Mouse (Mus musculus) layer of hippocampus, postnatal 14 days (tissue): ENCODE data around the gene Rabl3. TPM values are rescaled to one million over a fixed set of nuclear protein-coding genes. Genes with fewer than 3 reads are reported as not detected.
A peak's percentile ranks its signal among the peaks of the same experiment; 100 is the strongest.

Experiments
- DNase-seq, 2 experiments: peaks; one replicate each; pipeline ENCODE4 v3.0.0; 2021 to 2022; ENCODE audit warnings: low spot score in 2 of 2, mixed read lengths in 1 of 2
- total RNA-seq, 2 experiments: library from RNA; stranded (reverse); gene quantifications; 2 replicates each; pipeline ENCODE4 v1.2.3; 2021

Gene Rabl3
- total RNA-seq, 2 experiments from 2014 or later, result 9.2 to 9.6 TPM

GRCm38 (mm10) chr16:37540776-37541175, 1.1 kb downstream of the Rabl3 start:
- no peak for DNase-seq

DNA sequence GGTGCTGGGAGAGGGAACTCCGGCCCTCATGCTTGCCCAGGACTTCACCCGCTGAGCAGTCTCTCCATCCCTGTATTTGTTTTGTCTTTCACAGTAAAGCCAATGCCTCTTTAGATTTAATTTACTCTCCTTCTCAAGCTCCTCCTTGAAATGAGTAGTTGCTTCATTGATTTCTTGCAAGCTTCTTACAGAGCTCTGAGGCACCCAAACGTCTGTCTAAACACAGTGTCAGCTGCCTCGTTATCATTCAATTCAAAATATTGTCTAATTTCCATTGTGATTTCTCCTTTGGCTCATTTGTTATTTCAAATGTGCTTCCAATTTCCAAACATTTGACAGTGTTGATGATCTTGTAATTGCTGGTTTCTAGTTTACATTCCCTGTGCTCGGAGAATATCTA, 6.6 kb downstream of the Rabl3 start:
- DNase-seq, result no peak

GRCm38 (mm10) chr16:37550266-37550665, 10.6 kb downstream of the Rabl3 start:
- DNase-seq, result no peak

DNA sequence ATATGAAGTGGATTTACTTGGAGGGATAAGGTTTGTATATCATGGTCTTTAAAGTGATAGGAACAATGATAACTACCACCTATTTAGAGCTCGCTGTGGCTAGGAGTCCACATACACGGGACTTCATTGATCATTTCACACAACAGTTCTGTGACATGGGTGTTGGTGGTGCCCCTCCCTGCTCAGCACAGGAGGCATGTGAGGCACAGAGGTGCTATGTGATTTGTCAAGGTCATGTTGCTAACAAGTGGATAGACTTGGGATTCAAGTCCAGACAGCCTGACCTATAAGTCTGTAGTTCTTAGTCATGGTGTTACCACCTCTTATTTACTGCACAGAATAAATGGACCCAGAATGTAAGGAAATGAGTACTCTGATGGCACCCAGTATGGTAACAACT, 11.3 kb downstream of the Rabl3 start:
- no peak for DNase-seq

GRCm38 (mm10) chr16:37552824-37553223, 13.1 kb downstream of the Rabl3 start:
- DNase-seq, result no peak

GRCm38 (mm10) chr16:37562414-37562813, 22.7 kb downstream of the Rabl3 start:
- DNase-seq, result no peak

- no peak for DNase-seq
Measured at GRCm38 (mm10) chr16:37562961-37563360, 23.3 kb downstream of the Rabl3 start.

DNA sequence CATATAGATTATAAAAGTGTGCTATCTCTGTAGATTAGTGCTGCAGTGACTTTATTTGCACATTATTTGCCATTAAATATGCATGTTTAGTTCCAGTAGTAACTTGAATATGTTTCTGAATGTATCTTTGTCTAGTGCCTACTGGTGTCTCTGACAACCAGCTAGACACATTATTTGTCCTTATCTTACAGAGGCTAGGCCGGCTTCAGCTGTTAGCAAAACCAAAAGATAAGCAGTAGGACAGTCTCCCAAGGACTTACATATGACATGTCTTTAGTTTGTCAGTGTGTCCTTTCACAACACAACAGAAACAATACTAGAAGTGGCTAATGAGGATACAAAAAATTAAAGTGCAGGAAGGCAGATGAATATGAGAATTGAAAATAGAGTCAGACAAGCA, 25.4 kb downstream of the Rabl3 start:
- DNase-seq, result no peak

DNA sequence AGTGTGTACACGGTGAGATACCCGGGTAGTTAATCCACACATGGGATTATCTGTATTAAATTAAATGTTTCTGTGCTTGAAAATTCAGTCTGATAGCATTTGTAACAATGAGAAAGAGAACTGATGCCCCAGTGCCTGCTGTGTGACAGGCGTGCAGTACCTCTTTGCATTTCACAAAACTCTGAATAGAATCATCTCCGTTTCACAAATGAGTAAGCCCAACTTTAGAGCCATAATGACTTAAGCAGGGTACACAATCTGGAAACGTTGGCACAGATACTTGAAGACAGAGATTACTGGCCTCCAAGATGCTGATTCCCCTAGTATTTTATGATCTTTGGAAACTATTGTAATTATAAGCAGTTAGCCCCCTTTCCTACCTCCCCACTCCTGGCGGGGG, 26.4 kb downstream of the Rabl3 start:
- peak in 1 of 2 experiments; percentile 53 for DNase-seq

GRCm38 (mm10) chr16:37567113-37568050, 27.7 kb downstream of the Rabl3 start:
- DNase-seq, result no peak

GRCm38 (mm10) chr16:37571554-37571953, 31.9 kb downstream of the Rabl3 start:
- no peak for DNase-seq

- DNase-seq, result no peak
Measured at GRCm38 (mm10) chr16:37572117-37572754, 32.6 kb downstream of the Rabl3 start.

GRCm38 (mm10) chr16:37573061-37573460, 33.4 kb downstream of the Rabl3 start:
- no peak for DNase-seq

- no peak for DNase-seq
Measured at GRCm38 (mm10) chr16:37575325-37575724, 35.6 kb downstream of the Rabl3 start.

DNA sequence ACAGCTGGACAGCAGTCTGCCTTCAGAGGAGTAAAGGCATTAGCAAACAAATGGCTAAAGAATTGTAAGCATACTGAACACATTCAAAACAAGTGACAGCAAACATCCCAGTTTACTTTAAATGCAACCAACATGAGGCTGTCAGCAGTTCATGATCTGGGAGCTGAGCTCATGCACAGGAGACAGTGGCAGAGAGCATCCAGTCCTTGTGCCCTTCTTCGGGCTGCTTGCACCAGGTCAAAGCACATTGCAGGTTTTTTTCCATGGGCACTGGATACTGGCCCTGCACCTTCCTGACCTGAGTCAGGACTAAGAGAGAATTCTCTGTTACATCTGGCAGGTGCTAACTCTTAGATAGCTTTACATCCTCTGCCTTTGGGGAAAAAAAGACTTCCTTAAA, 39.9 kb downstream of the Rabl3 start:
- DNase-seq, result no peak

DNA sequence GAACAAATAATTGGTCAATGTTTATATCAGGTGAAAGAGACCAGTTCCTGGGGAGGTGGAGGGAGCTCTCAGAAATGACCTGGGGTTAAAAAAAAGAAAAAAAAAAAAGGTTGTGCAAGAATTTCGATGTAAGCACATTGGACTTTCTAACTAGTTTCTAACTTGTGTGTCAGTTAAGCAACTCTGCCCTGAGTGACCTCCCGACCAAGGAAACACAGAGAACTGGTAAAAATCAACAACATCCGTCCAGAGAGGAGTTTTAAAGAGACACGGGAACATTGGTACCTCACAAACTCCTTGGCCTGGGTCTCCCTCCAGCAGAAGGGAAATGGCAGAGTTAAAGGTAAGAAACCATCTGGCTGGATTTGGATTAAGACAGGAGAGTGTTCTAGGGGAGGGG, 40.3 kb downstream of the Rabl3 start, which contains the start of gene Hgd:
Gene Hgd (plus strand): TSS at position 160 of the 400 bp plus-strand sequence.
- no peak for DNase-seq

DNA sequence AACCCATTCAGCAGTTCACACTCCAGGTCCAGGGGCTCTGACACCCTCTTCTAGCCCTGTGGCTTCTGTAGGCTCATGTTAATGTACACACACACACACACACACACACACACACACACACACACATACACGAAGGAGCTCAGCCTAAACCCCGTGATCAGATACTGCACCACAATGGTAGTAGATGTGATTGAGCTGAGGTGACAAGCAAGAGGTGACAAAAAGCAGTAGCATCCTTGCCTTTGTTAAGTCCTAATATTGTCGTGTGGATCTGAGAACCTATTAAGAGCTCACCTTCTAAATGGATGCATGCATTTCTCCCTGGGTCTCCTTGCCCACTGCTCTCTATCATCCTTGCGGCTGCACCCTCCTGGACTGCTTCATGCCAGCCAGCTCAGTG, 41.0 kb downstream of the Rabl3 start:
- DNase-seq, result no peak

GRCm38 (mm10) chr16:37581901-37582300, 42.2 kb downstream of the Rabl3 start:
- DNase-seq, result no peak

DNA sequence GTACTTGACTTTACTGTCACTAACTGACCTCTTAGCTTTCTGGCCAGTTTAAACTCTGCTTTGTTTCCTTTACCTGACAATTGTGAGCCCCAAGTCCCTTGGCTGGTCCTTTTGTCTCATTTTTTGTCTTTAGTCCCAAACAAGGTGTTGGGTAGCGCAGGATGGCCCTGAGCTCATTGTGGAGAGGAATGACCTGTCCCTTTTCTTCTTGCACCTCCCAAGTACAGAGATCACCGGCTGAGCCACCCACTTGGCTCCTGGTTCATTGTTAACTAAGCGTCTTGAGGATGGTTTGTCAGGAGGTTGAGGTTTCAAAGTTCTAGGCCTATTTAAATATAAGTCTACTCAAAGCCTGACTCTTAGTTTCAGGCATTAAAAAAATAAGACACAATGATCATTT, 43.6 kb downstream of the Rabl3 start:
- no peak for DNase-seq

GRCm38 (mm10) chr16:37583801-37584200, 44.1 kb downstream of the Rabl3 start:
- no peak for DNase-seq

- DNase-seq, result peak; percentile 70 to 71
Measured at GRCm38 (mm10) chr16:37584218-37585035, 44.7 kb downstream of the Rabl3 start.
